Comparison of ENCODE assay signal across 8 mouse cellular contexts in genomic region chr11:54111976-54112741, GRCm38 (mm10). TPM values are rescaled to one million over a fixed set of nuclear protein-coding genes. Genes with fewer than 3 reads are reported as not detected.
DNase-seq lines count a peak whose midpoint lies in the region; ATAC-seq and TF ChIP-seq lines count a peak whose summit lies in the region.

No protein-coding gene starts in this region.

- DNase-seq in cerebellum, adult 11 months, result peak; percentile 83
- peak; percentile 83 for DNase-seq in cerebellum, adult 8-10 months
- peak; percentile 98 for DNase-seq in heart, adult 11 months
- DNase-seq in left cerebral cortex, adult 9 months (ENCODE audit: low spot score in 2 of 2), result no peak

- no peak overlapping the region for H3K9ac ChIP-seq in intestine, embryonic 15.5 days
- H3K9ac ChIP-seq in liver, embryonic 15.5 days, result no peak overlapping the region

- TF ChIP-seq CTCF in olfactory bulb, adult 2 months (IDR thresholded peaks at IDR 0.05; ENCODE audit: insufficient read depth, low read depth, low read length), result no peak

- H3K27me3 ChIP-seq in intestine, embryonic 15.5 days (replicated peaks), result no peaks in the 10 kb centered on the region
- no peaks in the 10 kb centered on the region; the same call in none of the 2 replicates for H3K27me3 ChIP-seq in liver, embryonic 15.5 days

- ATAC-seq in cerebellum, adult (ENCODE audit: insufficient number of reproducible peaks, low FRiP score, low TSS enrichment), result no peak
- no peak for ATAC-seq in intestine, embryonic 15.5 days
- ATAC-seq in liver, embryonic 15.5 days (ENCODE audit: insufficient read depth), result no peak

- H3K9me3 ChIP-seq in intestine, embryonic 15.5 days, result no peaks in the 10 kb centered on the region
- H3K9me3 ChIP-seq in liver, embryonic 15.5 days (replicated peaks), result no peaks in the 10 kb centered on the region

- peaks cover 19% of the 10 kb centered on the region for H3K4me1 ChIP-seq in intestine, embryonic 15.5 days (replicated peaks)
- peaks cover 17% of the 10 kb centered on the region for H3K4me1 ChIP-seq in liver, embryonic 15.5 days (replicated peaks)
- H3K4me1 ChIP-seq in olfactory bulb, adult 2 months (ENCODE audit: control insufficient read depth, insufficient read depth, low read length), result peaks cover 28% of the 10 kb centered on the region

- H3K4me3 ChIP-seq in intestine, embryonic 15.5 days (replicated peaks), result no peak overlapping the region
- H3K4me3 ChIP-seq in liver, embryonic 15.5 days (replicated peaks), result no peak overlapping the region
- no peak overlapping the region for H3K4me3 ChIP-seq in olfactory bulb, adult 2 months (ENCODE audit: insufficient read depth, low read depth, low read length)

- H3K27ac ChIP-seq in intestine, embryonic 15.5 days, result peak overlapping the region; percentile 78
- H3K27ac ChIP-seq in liver, embryonic 15.5 days (replicated peaks), result no peak overlapping the region
- H3K27ac ChIP-seq in olfactory bulb, adult 2 months (ENCODE audit: insufficient read depth, low read depth, low read length), result peak overlapping the region; percentile 84

- WGBS in intestine, embryonic 15.5 days, result 69% methylated on average over 21 of the region's 21 CpGs
- 74% methylated on average over 21 of the region's 21 CpGs for WGBS in liver, embryonic 15.5 days (ENCODE audit: insufficient replicate concordance)
- WGBS in olfactory bulb, adult 2 months, result 47% methylated on average over 21 of the region's 21 CpGs

- peak overlapping the region; percentile 51 for H3K4me2 ChIP-seq in intestine, embryonic 15.5 days (replicated peaks)
- peak overlapping the region; percentile 44; the same call in 1 of the 2 replicates for H3K4me2 ChIP-seq in liver, embryonic 15.5 days

- TF ChIP-seq POLR2A in olfactory bulb, adult 2 months (IDR thresholded peaks at IDR 0.05; ENCODE audit: insufficient read depth, low read depth, low read length), result no peak

- no peaks in the 10 kb centered on the region for H3K36me3 ChIP-seq in intestine, embryonic 15.5 days
- no peaks in the 10 kb centered on the region for H3K36me3 ChIP-seq in liver, embryonic 15.5 days (replicated peaks)

RNA-seq across cellular contexts. Expression of gene P4ha2, which starts 12.3 kb away (rescaled TPM):
- 41.8 and 44.8 TPM in 2 replicates for polyA plus RNA-seq in intestine, embryonic 15.5 days (2015; fragmentation: Nextera tagmentation; extraction: Ambion mirVana)
- 4.6 and 5.6 TPM in 2 replicates for polyA plus RNA-seq in liver, embryonic 15.5 days (2015; fragmentation: Nextera tagmentation; extraction: Ambion mirVana)
- polyA plus RNA-seq in olfactory bulb, adult 2 months (2012; ENCODE audit: insufficient read depth, insufficient read length, low replicate concordance, missing spikeins), result not detected in 2 replicates

RNA-seq across cellular contexts. Expression of gene Pdlim4, which starts 43.3 kb away (rescaled TPM):
- polyA plus RNA-seq in intestine, embryonic 15.5 days (2015; fragmentation: Nextera tagmentation; extraction: Ambion mirVana), result 35.9 and 42.1 TPM in 2 replicates
- 3.9 and 4.0 TPM in 2 replicates for polyA plus RNA-seq in liver, embryonic 15.5 days (2015; fragmentation: Nextera tagmentation; extraction: Ambion mirVana)
- polyA plus RNA-seq in olfactory bulb, adult 2 months (2012; ENCODE audit: insufficient read depth, insufficient read length, low replicate concordance, missing spikeins), result not detected in 2 replicates

Comparison
In these comparisons a context has a peak if more than half of its experiments do, and no peak if none do; other contexts are left out.
1. DNase-seq: peak in cerebellum, adult 11 months (single experiment), cerebellum, adult 8-10 months (single experiment) and heart, adult 11 months (single experiment); none in left cerebral cortex, adult 9 months (0 of 2).